Comparison of ENCODE assay signal across 29 mouse cellular contexts in the genomic region with DNA sequence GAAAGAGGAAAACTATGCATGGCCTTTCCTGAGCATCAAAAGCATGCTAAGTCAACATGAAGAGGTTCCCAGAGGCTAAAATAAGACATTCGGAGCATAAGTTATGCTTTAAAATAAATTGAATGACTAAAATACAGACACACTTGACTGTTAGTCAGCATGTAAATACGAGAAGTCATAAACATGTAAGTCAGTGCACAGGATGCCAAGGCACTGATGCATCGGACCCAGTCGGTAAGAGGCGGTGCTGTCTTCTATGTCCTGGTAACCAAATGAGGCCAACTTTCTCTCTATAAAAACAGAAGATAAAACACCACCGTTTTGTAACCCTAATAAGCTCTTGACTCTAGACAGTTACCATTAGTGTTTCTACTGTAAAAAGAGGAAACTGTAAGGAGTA.
"Had no signal": no experiment of that assay in that cellular context is flagged by ENCODE, and none has a peak within 500 bp of the region (broad histone marks: within the 10 kb centered on the region; RNA-seq: fewer than 3 reads in every experiment).

No protein-coding gene starts in this region.

- ATAC-seq: liver, embryonic 12.5 days; liver, postnatal 0 days; lung, postnatal 0 days; midbrain, embryonic 16.5 days had no signal

- H3K4me1 ChIP-seq: limb, embryonic 10.5 days; limb, embryonic 12.5 days; limb, embryonic 15.5 days; liver, embryonic 12.5 days; liver, embryonic 13.5 days; liver, embryonic 15.5 days; lung, embryonic 15.5 days; megakaryocyte, embryonic 14.5 days; midbrain, embryonic 10.5 days had no signal

- H3K4me3 ChIP-seq: limb, embryonic 10.5 days; limb, embryonic 12.5 days; limb, embryonic 13.5 days; limb, embryonic 15.5 days; liver, embryonic 12.5 days; liver, embryonic 13.5 days; liver, embryonic 15.5 days; lung, embryonic 15.5 days; megakaryocyte, embryonic 14.5 days; midbrain, embryonic 10.5 days; midbrain, embryonic 12.5 days; midbrain, embryonic 13.5 days; midbrain, embryonic 15.5 days; myocyte had no signal

- H3K27me3 ChIP-seq: limb, embryonic 12.5 days; limb, embryonic 13.5 days; limb, embryonic 15.5 days; liver, embryonic 12.5 days; liver, embryonic 13.5 days; liver, embryonic 15.5 days; lung, embryonic 15.5 days; megakaryocyte, embryonic 14.5 days; midbrain, embryonic 12.5 days; midbrain, embryonic 13.5 days; midbrain, embryonic 15.5 days had no signal

- H3K27ac ChIP-seq: limb, embryonic 10.5 days; limb, embryonic 12.5 days; limb, embryonic 13.5 days; limb, embryonic 15.5 days; liver, embryonic 12.5 days; liver, embryonic 13.5 days; liver, embryonic 14.5 days; liver, embryonic 15.5 days; lung, embryonic 15.5 days; macrophage; midbrain, embryonic 10.5 days; midbrain, embryonic 12.5 days; midbrain, embryonic 13.5 days; midbrain, embryonic 15.5 days had no signal

- DNase-seq: left cerebral cortex, postnatal 4 days; liver; liver, embryonic 13.5 days; liver, postnatal 0 days; lung, adult 18-20 months; lung, adult 2 months; lung, embryonic 14.5 days; lung, postnatal 10 days; lung, postnatal 14 days; lung, postnatal 36 days; lung, postnatal 4 days; midbrain, embryonic 14.5 days had no signal
